Mouse (Mus musculus): Measurements from ENCODE around the gene Sf3b3.
"Not testable (repeated sequence)": the region's sequence is repeated elsewhere in the genome, so short reads cannot be mapped to it uniquely, and the experiment has no call there.

Gene Sf3b3

GRCm38 (mm10) chr8:110846405-110847170 lies at the start of gene Sf3b3, which contains the start of gene Cog4:
Gene Sf3b3, minus strand, starts transcription at chr8:110846787.
Gene Cog4, plus strand, starts transcription at chr8:110846600.
- DNase-seq: peak; percentile 89

- DNase-seq: no peak
Observed at GRCm38 (mm10) chr8:110895812-110896211, 49.2 kb upstream of the Sf3b3 start.

- no peak for DNase-seq
Observed at GRCm38 (mm10) chr8:110895254-110895653, 48.7 kb upstream of the Sf3b3 start.

GRCm38 (mm10) chr8:110894851-110895250 lies 48.3 kb upstream of the Sf3b3 start:
- peak; percentile 27 for DNase-seq

- DNase-seq: no peak
Observed at GRCm38 (mm10) chr8:110892913-110893312, 46.3 kb upstream of the Sf3b3 start.

- no peak for DNase-seq
Observed at GRCm38 (mm10) chr8:110892040-110892439, 45.5 kb upstream of the Sf3b3 start.

- DNase-seq: no peak
Observed at GRCm38 (mm10) chr8:110889904-110890470, 43.4 kb upstream of the Sf3b3 start.

GRCm38 (mm10) chr8:110888860-110889259 lies 42.3 kb upstream of the Sf3b3 start:
- DNase-seq: no peak

- DNase-seq: no peak
Observed at GRCm38 (mm10) chr8:110888441-110888840, 41.9 kb upstream of the Sf3b3 start.

GRCm38 (mm10) chr8:110887551-110887950 lies 41.0 kb upstream of the Sf3b3 start:
- DNase-seq: no peak

- DNase-seq: no peak
Observed at GRCm38 (mm10) chr8:110886634-110887033, 40.0 kb upstream of the Sf3b3 start.

GRCm38 (mm10) chr8:110883824-110884223 lies 37.2 kb upstream of the Sf3b3 start:
- DNase-seq: no peak

GRCm38 (mm10) chr8:110881741-110882310 lies 35.2 kb upstream of the Sf3b3 start:
- no peak for DNase-seq

GRCm38 (mm10) chr8:110877862-110878261 lies 31.3 kb upstream of the Sf3b3 start:
- DNase-seq: no peak

GRCm38 (mm10) chr8:110870501-110870900 lies 23.9 kb upstream of the Sf3b3 start:
- DNase-seq: no peak

GRCm38 (mm10) chr8:110861347-110862025 lies 14.9 kb upstream of the Sf3b3 start:
- DNase-seq: not testable (repeated sequence)

GRCm38 (mm10) chr8:110859651-110860501 lies 13.3 kb upstream of the Sf3b3 start:
- DNase-seq: no peak

GRCm38 (mm10) chr8:110856760-110857461 lies 10.3 kb upstream of the Sf3b3 start:
- no peak for DNase-seq

- DNase-seq: not testable (repeated sequence)
Observed at GRCm38 (mm10) chr8:110856073-110856472, 9.5 kb upstream of the Sf3b3 start.

- DNase-seq: no peak
Observed at GRCm38 (mm10) chr8:110851186-110851585, 4.6 kb upstream of the Sf3b3 start.

- DNase-seq: no peak
Observed at GRCm38 (mm10) chr8:110847645-110848495, 1.3 kb upstream of the Sf3b3 start.
